Mouse (Mus musculus) forelimb bud, embryonic 11.5 days (tissue): ENCODE data around the gene Ccr4.
A peak's percentile ranks its signal among the peaks of the same experiment; 100 is the strongest.
"Not testable (repeated sequence)": the region's sequence is repeated elsewhere in the genome, so short reads cannot be mapped to it uniquely, and the experiment has no call there.

Experiments used
- DNase-seq: peaks from one replicate; pipeline ENCODE4 v3.0.0-alpha.2; 2012; ENCODE audit warnings: low read depth, low spot score

Gene Ccr4

DNA sequence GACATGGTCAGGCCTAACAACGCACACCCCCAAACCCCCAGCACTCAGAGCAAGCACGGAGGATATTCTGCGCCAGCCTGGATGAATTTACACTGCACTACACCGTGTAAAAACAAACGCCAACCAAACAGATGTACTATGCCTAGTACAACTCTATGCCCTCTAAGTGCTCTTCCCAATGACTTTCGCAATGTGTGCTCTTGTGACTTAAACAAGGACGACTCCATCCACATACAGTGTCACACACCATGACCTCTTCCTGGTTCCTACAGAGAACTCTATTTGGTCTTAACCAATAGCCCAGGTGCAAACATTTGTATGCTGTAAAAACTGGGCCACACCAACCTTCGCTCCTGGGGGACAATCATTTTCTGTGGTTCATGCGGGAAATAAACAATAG lies 17.8 kb upstream of the Ccr4 start:
- DNase-seq = no peak

DNA sequence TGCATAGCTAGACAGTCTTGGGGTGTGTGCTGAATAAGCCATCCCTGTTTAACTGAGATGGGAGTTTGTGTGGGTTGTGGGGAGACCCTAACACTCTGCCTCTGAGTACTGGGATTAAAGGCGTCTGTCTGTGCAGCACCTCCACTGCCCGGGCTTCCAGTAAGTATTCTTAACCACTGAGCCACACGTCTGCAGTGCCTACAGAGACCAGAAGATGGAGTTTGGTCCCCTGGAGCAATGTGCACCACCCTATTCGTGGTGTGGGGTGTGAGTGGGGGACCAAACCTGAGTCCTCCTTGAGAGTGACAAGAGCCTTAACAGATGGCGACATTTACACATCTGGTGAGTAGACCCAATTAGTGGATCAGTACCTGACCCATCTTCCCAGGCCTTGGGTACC lies 17.3 kb upstream of the Ccr4 start:
- DNase-seq = no peak

DNA sequence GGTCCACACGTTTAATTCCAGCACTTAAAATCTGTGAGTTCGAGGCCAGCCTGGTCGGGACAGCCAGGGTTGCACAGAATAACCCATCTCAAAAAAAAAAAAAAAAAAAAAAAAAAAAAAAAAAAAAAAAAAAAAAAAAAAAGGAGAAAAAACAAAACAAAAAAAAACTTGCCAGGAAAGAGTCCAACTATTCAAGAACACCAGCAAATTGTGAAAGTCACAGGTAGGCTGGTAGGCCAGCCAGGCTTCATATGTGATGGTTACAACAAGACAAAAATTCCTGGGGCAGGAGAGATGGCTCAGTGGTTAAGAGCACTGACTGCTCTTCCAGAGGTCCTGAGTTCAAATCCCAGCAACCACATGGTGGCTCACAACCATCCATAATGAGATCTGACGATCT lies 15.8 kb upstream of the Ccr4 start:
- not testable (repeated sequence) for DNase-seq

DNA sequence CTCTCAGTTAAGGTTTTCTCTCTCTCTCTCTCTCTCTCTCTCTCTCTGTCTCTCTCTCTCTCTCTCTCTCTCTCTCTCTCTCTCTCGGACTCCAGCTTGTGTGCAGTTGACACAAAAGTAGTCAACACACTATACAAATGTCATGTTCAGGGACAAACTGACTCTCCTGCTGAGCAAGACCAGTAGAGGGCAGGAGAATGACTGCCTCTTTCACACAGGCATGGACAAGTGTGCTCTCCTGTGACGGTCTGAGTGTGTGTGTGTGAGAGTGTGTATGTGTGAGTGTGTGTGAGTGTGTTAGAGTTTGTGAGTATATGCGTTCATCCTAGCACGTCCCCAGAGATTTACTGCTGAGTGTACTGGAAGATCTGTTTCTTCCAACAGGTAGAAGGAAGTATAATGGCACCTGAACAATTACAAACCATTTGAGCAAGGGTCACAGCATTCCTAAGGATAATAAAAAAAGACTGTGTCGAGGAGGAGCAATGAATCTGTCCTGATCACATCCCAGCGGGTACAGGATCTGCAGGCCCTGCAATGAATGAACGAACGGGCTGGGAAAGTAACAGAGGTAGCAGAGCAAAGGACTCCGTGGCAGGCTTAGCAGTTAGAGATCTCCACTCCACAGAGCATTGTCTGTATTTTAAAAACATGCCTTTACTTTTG lies 14.2 kb upstream of the Ccr4 start:
- DNase-seq = no peak

DNA sequence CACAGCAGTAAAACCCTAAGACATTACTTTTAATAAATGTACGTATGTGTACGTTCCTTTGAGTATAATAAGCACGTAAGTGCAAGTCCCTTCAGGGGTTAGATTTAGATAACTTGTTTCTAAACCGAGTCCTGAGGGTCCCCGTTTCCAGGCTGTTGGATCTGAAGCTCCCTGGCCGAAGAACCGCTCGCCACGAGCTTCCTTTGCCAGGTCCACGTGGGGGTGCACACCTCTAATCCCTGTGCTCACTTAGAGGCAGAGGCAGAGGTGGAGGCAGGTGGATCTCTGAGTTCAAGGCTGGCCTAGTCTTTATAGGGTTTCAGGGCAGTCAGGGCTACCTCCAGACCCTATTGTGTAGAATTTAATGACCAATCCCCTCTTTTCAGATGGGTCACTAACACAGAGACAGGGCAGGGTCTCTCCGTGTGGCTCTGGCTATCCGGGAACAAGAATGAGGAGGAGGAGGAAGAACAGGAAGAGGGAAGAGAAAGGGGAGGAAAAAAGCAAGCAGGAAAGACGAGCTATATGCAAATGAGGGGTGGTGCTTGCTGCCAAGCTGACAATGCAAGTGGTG lies 13.3 kb upstream of the Ccr4 start:
- DNase-seq = no peak

DNA sequence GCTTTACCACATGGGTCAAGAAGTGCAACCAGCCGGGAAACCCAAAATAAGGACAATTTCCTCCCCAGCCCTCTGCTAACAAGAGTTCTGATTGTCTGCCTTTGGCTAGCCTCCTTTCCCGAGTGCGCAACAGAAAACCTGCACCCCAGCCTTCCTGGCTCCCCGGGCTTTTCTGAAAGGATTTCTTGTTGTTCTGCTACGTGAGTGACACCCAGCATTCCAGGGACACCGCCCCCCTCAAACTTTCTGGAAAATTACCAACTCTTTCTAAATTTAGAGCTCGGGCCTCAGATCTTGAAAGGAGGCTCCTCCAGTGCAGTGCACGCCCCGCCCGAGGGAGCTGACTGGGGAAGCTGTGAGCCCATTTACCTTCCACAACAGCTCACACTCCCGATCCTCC lies 10.6 kb upstream of the Ccr4 start, which contains the start of gene C130032M10Rik:
C130032M10Rik (plus strand) TSS at position 334 of the 400 bp plus-strand sequence.
- DNase-seq = no peak

DNA sequence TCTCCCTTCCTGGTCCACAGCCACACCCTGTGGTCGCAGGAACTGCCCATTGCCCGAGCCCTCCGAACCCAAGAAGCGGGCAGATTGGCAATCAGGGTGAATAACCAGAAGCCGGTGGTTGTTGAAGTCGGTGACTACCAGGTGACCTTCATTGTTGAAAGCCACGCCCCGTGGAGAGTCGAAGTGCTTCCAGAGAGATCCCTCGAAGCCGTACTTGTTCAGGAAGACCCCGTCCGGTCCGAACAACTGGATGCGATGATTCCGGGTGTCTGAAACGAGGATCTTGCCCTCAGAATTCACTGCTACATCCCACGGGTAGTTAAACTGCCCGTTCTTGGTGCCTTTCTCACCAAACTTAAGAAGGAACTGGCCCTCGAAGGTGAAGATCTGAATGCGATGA lies 8.1 kb upstream of the Ccr4 start:
- no peak for DNase-seq

DNA sequence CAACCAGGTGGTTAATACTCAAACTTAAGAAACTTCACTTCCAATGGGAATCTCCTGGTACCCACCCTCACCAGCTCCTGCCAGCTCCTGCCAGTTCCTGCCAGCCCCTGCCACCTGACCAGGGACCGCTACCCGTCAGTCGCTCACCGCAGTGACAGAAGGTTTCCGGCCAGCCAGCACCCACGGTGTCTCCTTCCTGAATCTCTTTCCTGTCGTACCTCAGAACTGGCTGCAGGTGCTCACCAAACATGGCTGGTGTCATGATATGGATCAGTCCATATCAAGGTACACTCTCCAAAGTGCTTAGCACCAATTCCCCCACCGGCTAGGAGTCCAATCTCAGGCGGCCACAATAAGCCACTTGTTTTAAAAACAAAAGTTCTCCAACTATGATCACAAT lies 5.1 kb upstream of the Ccr4 start:
- DNase-seq = no peak

DNA sequence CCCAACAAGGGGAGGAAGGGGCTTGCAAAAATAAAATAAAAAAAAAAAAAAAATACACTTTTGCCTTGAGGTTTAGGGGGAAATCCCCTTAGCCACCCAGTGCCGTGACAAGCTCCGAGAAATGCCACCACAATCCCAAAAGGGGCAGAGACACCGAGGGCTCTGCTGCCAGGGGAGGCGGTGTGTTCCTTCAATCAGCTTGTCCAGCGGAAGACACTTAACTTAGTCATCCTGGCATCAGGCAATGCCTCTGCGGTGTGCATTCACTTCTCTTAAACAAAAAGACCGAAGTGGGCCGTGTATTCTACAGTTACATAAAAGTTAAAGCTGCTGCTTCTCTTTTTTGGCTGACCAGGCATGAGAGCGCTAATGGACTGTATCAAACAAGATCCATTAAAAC lies 2.7 kb upstream of the Ccr4 start:
- no peak for DNase-seq

DNA sequence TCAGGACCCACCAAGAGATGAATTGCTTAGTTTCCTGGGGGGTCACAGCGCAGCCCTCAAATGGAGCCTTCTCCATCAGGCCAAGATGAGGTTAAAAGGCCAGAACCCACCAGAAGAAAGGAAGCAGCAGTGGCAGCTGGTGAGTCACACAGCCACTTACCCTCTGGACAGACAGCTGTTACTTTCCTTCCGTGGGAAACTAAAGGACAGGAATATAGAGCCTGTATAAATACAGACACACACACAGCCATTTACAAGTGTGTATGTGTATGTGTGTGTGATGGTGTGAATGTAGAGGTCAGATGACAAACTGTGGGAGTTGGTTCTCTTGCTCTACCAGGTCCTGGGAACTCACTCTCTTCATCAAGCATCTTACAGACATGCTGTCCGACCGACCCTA lies 1.8 kb upstream of the Ccr4 start:
- no peak for DNase-seq

DNA sequence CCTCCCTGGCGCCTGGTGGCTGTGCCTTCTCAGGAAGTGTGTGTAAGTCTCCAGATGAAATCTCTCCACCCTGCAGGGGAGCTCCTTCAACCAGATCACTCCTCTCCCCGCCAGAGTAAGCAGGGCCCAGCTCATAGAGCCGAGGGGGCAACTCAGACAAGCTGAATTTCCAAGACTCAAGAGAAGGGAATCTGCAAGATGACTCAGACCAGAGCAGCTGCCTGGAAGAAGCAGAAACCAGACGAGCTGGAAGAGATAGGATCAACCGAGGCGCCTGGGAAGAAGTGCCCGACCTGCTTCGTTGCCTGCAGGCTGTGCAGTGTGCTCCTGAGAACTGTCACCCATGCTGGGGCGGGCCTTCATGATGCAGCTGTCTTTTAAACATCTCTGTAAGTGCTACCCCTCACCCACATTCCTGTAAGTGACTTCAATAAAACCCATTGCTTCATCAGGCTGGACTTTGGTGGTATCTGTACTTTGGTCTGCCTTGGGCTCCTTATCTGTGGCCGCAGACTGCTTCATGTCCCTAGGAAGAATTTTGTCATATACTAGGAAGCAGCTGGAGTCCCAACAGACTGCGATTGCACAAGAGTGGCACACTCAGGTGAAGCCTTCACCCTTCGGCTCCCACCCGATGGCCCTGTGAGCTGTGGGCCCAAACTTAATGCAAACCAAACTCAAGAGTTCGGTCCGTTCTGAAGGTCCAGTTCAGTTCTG lies 1.8 kb downstream of the Ccr4 start:
- no peak for DNase-seq

DNA sequence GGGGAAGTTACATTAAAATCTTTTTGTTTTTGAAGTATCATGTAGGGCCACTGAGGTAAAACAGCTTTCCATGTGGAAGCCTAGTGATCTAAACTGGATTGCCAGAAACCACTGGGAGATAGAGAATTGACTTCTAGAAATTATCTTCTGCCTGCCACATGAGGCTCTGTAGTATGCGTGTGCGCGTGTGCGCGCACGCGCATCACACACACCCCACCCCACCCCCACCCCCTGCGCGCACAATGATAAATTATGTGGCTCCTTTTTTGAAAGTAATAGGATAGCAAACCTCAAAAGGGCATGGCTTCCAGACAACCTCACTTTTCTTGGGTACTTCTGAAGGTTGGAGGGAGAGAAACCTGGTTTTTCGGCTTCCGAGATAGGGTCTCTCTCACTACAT lies 2.8 kb downstream of the Ccr4 start:
- DNase-seq = no peak

DNA sequence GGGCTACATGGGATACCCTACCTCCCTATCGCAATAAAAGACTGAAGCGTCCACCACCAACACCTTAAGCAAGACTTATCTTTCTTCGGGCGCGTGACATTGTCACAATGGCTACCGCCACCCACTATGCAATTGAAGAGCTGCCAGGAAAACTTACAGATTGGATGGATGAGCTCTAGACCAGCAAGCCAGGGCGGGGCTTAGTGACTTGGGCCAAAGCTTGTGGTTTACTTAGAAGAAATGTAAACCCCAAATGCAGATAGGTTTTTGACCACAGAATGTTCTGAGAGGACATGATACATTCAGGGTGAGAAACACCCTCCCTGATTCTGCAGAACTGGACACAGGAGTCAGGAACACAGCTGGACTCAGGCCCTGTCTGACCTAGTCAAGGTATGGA lies 3.6 kb downstream of the Ccr4 start:
- DNase-seq = no peak

DNA sequence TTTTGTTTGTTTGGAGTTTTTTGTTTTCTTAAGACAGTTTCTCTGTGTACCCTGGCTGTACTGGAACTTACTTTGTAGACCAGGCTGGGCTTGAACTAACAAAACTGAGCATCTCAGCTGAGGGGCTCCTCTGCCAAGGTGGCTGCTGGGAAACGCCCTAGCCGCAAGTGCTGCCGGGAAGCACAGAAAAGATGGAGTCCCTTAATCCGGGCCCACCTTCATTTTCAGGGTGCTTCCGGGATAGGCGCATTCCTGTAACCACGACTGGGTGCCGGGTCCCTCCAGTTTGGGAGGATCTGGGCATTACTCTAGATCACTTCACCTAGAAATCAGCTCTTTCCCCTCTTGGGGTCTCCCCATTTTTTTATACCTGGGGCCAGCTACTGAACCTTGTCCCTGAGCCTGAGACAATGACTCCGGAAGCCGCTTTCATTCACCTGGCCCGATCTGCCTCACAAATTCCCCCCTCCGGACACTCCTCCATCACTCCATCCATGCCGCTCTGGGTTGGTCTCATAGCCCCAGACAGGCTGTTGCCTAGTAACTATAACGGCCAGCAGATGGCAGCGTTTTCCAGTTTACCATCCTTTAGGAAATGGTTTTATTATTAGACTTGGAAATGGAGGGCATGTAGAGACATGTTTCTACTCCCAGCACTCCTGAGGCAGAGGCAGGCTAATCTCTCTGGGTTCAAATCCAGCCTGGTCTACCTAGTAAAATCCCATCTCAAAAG lies 4.8 kb downstream of the Ccr4 start:
- DNase-seq = peak; percentile 69

DNA sequence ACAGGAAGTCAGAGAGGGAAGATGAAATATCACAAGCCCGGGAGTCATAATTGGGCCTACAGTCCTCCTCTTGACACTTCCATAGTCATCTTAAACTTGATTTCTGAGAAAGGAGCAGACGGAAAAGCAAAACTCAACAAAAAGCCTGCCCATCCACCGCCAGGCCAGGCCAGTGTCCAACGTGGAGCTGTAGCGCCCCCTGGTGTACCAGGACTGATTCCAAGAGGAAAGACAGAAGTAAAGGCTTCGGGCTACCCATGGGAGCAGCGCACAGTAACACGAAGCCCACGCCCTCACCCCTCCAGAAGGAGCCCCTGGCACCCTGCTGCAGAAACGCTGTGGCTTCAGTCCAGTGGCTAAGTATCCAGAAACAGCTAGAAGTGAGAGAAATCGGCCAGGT lies 6.5 kb downstream of the Ccr4 start:
- peak; percentile 88 for DNase-seq

DNA sequence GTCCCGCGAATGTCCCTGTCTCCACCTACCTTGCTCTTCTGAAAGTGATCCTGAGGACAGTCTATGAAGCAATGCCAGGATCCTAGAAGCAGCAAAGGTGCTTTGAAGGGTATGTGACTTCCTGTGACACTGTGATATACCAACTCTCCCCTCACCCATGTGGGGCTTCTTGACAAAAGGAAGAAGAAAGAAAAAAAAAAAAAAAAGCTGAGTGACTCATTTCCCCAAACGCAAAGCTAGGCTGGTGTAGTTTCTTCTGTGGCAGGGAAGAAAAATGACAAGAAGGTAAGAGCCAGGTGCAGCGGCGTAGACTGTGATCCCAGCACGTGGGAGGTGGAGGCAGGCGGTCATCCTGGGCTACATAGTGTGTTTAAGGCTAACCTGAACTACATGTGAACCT lies 8.2 kb downstream of the Ccr4 start:
- DNase-seq = no peak

DNA sequence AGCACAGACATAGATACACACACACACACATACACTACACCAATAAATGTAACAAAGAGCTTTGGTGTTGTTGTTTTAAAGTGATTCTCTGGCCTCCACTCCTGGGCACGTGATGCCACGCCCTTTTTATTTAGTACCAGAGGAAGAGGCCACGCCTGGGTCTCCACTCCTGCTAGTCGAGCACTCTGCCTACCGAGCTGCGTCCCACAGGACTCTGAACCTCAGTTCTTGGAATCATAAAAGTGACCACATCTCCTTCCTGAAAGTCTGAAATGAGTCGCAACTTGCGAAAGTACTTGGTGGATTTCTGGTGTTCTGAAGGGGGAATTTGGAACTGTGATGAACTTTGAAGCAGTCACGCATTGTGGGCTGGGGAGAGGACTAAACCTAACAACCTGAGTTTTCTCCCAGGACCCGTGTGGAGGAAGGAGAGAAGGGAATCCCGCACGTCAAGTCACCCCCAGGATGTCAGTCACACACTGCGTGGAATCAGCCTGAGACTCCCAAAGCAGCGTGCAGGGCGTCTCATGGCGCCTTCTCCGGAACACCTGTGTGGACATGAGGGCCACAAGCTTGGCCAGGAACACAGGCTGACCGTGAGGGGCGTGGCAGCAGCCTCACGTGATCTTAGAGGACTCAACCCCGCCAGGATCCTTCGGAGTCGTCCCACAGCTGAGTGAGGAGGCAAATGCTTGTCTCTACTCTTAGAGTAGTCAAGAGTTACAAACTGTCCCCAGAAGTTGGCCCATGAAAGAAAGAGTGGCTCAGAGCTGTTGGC lies 17.0 kb downstream of the Ccr4 start:
- no peak for DNase-seq

DNA sequence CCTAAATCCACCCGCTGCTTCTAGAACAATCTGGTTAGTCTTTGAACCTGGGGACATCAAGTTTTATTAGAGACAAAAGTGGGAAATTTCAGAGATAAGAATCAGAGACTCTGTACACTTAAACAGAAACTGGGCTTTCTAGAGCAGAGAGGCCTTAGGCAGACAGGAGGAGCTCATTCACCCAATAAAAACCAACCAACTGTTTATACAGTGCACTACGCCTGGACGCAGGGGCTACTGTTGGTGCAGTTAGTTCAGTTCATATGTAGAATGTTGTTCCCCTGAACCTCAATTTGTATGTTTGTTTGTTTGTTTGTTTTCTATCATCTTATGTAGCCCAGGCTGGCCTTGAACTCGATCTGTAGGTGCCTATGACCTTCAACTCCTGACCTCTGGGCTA lies 17.9 kb downstream of the Ccr4 start:
- DNase-seq = no peak

DNA sequence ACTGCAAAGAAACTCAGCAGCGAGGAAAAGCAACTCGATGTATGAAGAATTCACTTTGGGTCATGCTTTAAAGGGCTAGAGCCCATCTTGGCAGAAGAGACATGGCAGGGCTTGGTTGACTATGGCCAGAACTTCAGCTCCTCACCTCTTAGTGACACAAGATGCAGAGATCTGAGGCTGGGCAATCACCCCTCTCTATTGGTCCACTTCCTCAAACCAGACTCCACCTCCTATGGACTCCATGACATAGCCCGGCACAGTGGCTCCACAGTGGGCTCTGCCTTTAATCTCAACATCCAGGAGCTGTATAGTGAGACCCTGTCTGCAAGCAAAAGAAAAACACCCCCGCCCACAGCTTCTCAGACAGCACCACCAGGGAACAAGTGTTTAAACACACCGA lies 19.9 kb downstream of the Ccr4 start:
- no peak for DNase-seq

DNA sequence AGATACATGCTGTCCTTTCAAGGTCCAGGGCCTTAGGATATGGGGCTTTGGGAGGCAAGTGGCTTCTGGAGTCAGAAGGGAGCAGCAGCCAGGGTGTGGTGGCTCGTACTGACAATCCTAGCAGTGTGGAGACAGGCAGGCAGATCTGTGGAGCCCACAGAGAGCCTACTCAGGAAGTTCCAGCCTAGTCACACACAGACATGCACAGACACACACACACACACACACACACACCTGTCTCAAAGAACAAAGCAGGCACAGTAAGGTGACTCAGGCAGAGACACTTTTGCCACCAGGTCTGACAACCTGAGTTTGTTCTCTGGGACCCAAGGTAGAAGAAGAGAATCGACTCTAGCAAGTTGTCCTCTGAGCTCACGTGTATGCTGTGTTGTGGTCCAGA lies 23.8 kb downstream of the Ccr4 start:
- no peak for DNase-seq

DNA sequence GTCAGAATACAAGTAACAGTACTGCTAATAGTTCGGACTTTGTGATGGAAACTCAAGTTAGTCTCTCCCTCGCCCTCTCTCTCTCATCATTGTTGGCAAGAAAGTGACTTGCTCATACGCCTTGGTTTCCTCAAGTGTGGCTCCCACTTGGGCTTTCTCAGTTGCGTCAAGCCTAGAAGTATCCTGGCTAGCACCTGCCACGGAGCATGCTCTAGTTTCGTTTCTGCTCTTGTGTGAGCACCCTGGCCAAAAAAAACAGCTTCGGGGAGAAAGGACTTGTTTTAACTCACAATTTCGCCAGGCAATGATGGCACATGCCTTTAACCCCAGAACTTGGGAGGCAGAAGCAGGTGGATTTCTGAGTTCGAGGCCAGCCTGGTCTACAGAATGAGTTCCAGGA lies 27.7 kb downstream of the Ccr4 start:
- no peak for DNase-seq

DNA sequence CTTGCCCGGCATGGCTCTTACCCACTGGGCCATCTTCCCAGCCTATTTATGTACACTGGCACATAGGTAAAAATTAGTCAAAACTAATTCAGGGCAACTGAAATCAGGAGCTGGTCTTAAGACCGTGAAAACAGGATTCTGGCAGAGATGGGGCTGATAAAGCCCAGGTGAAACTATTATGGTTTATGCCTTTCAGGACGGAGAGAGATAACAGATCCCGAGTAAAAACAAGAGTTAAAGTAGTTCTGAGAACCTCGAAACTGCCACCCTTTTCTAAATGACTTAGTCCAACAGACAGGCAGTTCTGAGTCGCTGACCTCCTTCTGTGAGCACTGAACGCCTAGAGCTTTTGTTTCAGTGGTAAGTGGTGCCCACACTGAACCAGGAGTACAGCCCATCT lies 32.8 kb downstream of the Ccr4 start:
- no peak for DNase-seq
